Mouse (Mus musculus): ENCODE measurements around the gene Dhx40. TPM values are rescaled to one million over a fixed set of nuclear protein-coding genes. Genes with fewer than 3 reads are reported as not detected.

Gene Dhx40
- polyA plus RNA-seq (2012; fragmentation: generic; extraction: Trizol) = 10 to 100 TPM in 1 of 2 experiments, under 1 TPM in 1; 0.73 to 13.8 TPM

DNA sequence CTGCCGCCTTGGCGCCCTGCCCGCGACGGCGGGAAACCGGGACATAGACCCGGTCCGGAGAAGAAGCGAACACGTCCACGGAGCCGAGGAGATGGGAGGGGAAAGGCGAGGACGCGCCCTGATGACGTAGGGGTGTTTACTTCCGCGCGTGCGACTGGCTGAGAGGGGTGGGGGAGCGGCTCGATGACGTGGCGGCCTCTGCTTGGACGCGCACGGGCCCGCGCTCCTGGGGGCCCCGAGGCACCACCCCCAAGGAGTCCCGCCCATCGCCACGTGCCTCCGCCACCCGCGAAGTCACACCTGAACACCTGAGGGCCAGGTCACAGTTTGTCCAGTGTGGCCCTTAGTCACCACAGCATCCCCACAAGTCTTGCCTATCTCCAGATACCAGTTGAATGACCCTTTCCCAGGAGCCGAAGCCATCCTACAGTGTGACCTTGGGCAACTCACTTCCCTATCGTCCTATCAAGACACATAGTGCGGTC is at the start of gene Dhx40:
TSS of gene Dhx40 (minus strand) at position 242 of the 485 bp plus-strand sequence.

DNA sequence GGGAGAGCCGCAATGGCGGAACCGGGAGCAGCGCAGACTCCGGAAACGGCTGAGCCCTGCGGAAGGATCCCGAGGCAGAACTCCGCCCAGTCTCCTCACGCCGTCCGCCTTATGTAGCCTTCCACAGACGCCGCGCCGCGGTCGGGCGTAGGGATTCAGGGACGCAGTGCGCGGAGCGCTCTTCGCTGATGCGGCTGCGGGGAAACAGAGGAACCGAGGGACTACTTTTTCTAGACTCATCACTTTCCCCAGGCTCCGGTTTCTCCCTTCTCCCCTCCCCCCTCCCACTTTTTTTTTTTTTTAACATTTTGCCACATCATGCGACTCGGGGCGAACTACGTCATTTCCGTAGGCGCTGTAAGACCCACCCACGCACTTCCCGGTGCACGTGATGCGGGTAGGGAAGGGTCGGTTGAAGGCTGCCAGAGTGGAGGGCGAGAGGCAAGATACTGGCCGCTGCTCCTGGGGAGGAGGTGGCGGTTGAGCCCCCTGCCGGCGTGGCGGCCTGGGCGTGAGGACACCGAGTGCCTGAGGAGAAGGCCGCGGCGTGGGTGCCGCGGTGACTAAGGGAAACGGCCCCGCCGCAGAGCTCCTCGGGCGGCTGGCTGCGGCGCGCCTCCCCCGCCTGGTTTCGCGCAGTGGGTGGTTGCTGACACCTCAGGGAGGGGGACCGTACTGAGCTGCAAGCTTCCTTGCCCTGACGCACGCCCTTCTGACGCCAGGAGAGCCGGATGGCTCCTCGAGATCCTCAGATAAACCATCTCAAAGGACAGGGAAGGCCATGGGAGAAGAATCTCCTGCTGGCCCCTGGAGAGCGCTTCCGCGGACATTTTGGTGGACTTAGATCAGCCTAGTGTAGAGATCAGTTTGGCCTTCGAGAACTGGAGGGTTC is 49.8 kb downstream of the Dhx40 start, which contains the start of gene Cltc:
TSS of gene Cltc (minus strand) at position 86 of the 892 bp plus-strand sequence.

Other genes starting within 250 kb of the Dhx40 start
- 100 to 1,000 TPM in 1 of 2 experiments, 10 to 100 TPM in 1; 25.5 to 135 TPM for gene Vmp1, start 123.9 kb downstream of the Dhx40 start, polyA plus RNA-seq (2012; fragmentation: generic; extraction: Trizol)
- gene Ptrh2, start 123.8 kb downstream of the Dhx40 start, polyA plus RNA-seq (2012; fragmentation: generic; extraction: Trizol) = 10 to 100 TPM; 19.1 to 23.3 TPM
- 10 to 100 TPM in 1 of 2 experiments, 1 to 10 TPM in 1; 5.5 to 77.4 TPM for gene Cltc, start 50.2 kb downstream of the Dhx40 start, polyA plus RNA-seq (2012; fragmentation: generic; extraction: Trizol)
- 1 to 10 TPM in 1 of 2 experiments, under 1 TPM in 1; 0.11 to 6.5 TPM for gene Ypel2, start 186.0 kb upstream of the Dhx40 start, polyA plus RNA-seq (2012; fragmentation: generic; extraction: Trizol)

Data from C3H10T1/2 (cell line).